Mouse (Mus musculus) testis, postnatal 14 days (tissue): Measurements from ENCODE around the gene Hoxd11.

ENCODE experiments used
- DNase-seq: peaks from one replicate; pipeline ENCODE4 v3.0.0; 2021; ENCODE audit warnings: low spot score

The Hoxd11 gene

DNA sequence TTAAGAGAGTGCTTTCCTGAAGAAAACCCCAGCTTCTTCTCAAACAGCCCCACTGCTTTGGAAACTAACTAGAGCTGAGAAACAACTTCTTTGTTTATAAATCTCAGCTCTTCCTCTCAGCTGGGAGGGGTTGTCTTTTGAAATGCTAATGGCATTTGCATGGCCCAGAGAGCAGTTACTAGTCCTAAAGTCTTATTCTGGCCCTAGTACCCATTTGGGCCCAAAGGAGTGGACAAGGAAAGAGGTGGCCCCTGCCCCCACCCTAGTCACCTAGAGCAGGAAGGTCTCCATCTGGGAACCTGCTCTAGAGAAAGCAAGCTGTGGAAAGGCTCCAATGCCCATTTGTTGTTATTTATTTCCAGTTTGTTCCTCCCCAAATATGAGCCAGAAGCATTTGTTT, 51.7 kb downstream of the Hoxd11 start:
- no peak for DNase-seq

DNA sequence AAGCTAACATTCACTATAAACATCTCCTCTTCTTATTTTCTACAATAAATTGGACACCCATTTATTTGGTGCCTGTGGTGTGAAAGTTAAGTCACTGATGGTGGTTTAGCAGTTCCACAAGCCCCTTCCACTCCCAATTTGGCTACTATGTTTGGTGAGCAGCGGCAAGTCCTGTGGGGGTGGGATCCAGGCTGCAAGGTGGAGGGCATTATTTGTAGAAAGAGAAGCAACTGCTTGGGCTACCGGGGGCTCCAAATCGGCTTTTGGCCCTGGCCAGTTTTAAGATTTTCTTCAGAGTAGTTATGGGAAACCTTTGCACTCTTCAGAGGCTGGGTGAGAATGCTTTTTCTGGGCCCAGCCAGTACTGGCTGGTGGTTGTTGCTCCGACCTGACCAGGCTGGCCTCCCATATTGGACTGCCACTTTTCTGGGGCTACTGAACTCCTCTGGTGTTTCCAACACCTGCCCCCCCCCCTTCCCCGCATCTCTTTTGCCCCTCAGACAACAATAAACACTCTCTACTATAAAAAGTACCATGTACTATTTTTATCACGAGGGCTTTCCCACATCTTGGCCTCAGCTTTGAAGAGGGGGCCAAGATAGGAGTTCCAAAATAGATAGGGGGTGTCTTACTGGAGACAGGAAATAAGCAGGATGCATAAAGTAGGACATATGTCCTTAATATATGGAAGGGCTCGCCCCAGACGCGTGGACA, 52.6 kb downstream of the Hoxd11 start:
- DNase-seq, result no peak

DNA sequence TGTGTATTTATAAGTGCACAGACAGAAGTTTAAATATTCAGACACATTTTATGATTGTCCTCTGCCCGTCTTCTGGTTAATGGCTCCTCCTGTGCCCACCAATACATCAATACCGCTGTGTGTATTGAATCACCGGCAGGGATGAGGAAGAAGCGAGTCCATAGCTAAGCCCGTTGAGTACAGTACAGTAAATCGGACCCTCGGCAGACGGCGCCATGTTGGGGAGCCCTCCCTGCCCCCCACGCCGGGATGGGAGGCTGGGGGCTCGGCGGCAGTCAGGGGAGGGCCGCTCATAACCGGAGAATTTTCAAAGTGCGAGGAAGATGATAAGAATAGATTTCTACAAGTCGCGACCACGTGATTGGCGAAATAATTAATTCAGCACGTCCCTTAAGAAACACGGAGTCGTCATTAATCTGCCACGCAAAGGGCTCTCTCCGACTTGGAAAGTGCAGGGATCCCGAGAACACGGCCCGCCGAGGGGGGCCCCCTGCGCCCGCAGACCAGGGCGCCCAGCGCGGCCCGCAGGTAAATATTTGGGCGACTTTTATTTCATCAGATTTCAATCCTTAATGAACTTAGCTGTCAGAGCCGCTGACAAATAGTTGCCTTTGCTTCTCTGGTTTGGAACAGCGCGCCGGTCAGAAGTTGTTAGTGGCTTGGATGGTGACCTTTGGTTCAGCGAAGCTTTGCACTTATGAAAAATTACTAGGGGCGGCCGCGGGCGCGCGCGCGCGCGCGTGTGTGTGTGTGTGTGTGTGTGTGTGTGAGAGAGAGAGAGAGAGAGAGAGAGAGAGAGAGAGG, 53.4 kb downstream of the Hoxd11 start:
- DNase-seq, result no peak

DNA sequence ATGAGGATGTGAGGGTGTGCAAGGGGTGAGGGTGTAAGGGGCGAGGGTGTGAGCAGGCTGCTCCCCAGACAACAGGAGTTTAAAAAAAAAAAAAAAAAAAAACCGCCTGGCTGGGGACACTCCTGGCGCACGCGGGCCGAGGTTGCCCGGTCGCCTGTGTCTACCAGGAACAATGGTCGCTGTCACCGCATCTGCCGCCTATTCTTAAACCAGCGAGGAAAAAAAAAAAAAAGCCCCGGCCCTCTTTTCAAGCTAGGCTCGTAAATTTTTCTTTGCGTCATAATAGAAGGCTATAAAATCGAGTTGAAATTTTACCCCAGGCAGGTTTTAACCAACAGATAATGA, 53.9 kb downstream of the Hoxd11 start:
- DNase-seq, result no peak

DNA sequence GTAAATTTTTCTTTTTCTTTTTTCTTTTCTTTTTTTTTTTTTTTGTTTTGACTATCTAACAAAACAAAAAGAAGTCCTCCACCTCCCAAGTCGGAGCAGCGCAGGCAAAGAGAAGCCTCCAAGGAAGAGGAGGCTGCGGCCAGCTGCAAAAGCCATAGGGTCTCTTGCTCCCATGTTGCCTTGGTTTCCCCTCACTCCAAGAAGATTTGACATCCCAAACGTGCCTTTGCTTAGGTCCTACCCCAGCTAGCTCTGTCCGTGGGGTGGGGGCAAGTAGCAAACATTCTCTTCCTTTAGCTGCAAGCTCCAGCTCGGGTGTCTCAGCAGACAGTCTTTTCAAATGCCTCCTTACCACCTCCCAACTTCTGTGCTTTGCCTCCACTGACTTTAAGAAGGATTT, 54.4 kb downstream of the Hoxd11 start:
- no peak for DNase-seq

DNA sequence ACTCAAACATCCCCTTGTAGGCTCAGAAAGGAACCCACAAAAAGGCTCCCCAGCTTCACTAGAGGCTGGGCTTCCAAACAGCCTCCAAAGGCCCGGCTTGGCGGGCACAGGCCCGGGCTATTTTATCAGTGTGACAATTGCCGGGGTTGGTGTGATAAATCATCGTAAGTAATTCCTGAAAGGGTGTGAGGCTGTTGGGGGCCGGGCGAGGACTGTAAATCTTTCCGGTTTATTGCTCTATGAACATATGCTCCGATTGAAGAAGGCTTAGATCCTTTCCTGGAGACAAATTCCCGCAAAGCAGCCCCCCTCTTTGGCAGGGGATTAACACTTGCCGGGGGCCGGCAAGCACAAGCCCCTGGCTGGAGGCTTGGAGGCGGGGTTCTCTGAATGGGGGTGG, 55.1 kb downstream of the Hoxd11 start:
- no peak for DNase-seq

DNA sequence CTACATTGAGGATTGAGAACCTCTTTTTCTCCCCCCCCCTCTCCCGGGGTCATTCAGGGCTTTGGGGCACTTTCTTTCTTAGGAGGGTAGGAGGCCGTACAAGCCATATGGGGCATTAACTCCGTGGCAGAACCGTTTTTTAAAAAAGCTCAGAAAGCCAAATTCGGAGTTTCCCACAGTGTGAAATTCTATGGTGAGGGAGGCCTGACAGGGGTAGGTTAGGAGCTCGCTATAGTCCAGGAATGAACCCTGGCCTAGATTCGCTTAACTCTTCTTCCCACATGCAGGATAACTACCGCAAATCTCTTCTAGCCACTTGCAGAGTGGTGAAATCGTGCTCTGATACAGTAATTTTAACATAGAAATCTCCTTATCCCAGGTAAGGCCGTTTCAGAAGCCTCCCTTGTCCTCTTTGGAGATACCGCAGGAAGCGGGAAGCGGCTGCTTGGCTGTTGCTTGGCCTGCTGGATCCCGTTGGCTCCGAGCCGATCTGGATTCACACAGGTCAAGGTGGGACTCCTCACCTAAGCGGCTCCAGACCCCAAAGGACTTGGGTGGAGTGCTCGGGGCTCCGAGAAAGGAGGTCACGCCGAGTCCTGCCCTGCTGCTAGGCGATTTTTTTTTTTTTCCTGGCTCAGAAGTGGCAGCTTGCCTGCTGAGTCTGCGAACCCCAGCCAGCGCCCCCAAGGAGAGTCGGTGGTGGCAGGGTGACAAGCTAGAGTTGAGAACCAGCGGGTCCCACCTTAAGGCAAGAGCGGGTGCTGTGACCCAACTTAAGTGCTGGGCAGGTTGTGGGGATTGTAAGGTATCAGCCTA, 55.8 kb downstream of the Hoxd11 start:
- no peak for DNase-seq

DNA sequence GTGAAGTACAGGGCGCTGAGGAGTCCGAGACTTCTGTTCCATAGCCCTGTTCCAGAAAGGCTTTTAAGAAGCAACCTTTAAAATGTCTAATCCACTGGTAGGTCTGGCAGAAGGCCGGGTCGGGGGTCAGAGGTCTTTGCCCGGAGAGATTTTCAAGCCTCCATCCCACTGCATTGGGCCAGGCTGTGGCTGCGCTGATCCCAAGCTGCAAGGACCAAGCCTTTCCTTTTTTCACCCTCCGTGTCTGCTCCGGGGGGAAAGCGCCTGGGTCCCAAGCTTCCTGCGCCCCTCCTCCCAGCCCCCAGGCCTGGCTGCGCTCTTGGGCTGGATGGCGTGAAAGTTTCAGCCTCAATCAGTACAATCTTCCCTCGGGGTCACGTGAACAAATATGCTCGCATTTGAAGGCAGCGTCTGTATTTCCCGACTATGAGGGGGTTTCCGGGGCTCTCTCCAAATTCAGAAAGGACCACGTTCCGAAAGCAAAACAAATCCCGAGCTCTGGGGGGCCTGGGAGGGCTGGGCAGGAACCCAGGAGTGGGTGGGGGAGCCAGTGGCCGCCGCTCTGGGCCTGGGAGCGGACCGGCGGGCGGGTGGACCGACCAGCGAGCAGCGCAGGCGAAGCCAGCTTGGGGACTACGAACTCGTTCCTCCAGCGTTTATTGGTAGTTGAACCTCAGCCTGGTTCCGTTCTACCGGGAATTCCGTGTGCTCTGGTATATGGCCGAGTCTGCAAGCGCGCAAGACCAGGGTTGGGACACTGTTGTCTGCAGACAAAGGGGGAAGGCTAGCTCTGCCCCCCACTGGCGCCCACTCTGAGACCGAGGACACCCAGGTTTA, 56.7 kb downstream of the Hoxd11 start:
- DNase-seq, result no peak
